Mouse (Mus musculus) midbrain, embryonic 16.5 days (tissue): ENCODE results near the gene Sgcd. TPM values are rescaled to one million over a fixed set of nuclear protein-coding genes. Genes with fewer than 3 reads are reported as not detected.

ENCODE experiments used
- ATAC-seq: fragments of 200-750 bp; cut with Nextera tagmentation; 2 replicates; pipeline ENCODE4 v1.8.0; 2017; ENCODE audit warnings: moderate TSS enrichment
- H3K27ac ChIP-seq: fragments of 300-500 bp; sonication (generic); 2 replicates; pipeline ENCODE4 v1.5.1; 2014; ENCODE audit warnings: mild to moderate bottlenecking, low read length, mixed read lengths
- H3K27me3 ChIP-seq: fragments of 300-500 bp; sonication (generic); 2 replicates; pipeline ENCODE4 v1.6.1; 2014; ENCODE audit warnings: low read depth, low read length, mixed read lengths; ENCODE audit not compliant: control insufficient read depth, insufficient read depth
- H3K36me3 ChIP-seq: fragments of 300-500 bp; sonication (generic); 2 replicates; pipeline ENCODE4 v1.6.1; 2014; ENCODE audit warnings: mild to moderate bottlenecking, low read length, moderate library complexity, mixed read lengths; ENCODE audit not compliant: control insufficient read depth, insufficient read depth
- H3K4me1 ChIP-seq: fragments of 300-500 bp; sonication (generic); 2 replicates; pipeline ENCODE4 v1.6.1; 2014; ENCODE audit warnings: mild to moderate bottlenecking, low read length, mixed read lengths; ENCODE audit not compliant: control insufficient read depth, insufficient read depth
- H3K4me2 ChIP-seq: fragments of 300-500 bp; sonication (generic); 2 replicates; pipeline ENCODE4 v1.6.1; 2014; ENCODE audit warnings: mild to moderate bottlenecking, low read length, mixed read lengths
- H3K4me3 ChIP-seq: fragments of 300-500 bp; sonication (generic); 2 replicates; pipeline ENCODE4 v1.5.1; 2014; ENCODE audit warnings: low read depth, mild to moderate bottlenecking, low read length, moderate library complexity, mixed read lengths
- H3K9ac ChIP-seq: fragments of 300-500 bp; sonication (generic); 2 replicates; pipeline ENCODE4 v1.6.1; 2014; ENCODE audit warnings: low read depth, low read length, mixed read lengths
- H3K9me3 ChIP-seq: fragments of 300-500 bp; sonication (generic); replicated peaks from 2 replicates; pipeline ENCODE4 v1.6.1; 2014; ENCODE audit warnings: mild to moderate bottlenecking, low read length, mixed read lengths; ENCODE audit not compliant: control insufficient read depth, poor library complexity, severe bottlenecking
- WGBS: fragments of 180-500 bp; shearing (Covaris S2); extraction: QIAGEN DNeasy Blood & Tissue Kit; methylation state at CpG from one replicate; pipeline ENCODE4 v1.1.7; 2014; 5-methylcytosine and 5-hydroxymethylcytosine counted together
- polyA plus RNA-seq: library from polyadenylated mRNA; unstranded; fragments of >200 nt; fragmentation: Nextera tagmentation; extraction: Ambion mirVana; gene quantifications from 2 replicates; pipeline ENCODE4 v1.2.1, GENCODE M21; 2015

The Sgcd gene
- polyA plus RNA-seq, 1 experiment from 2014 or later = 5.6 TPM

GRCm38 (mm10) chr11:47379630-47379958, 609.2 kb downstream of the Sgcd start:
- H3K36me3 ChIP-seq = no peaks in the 10 kb centered on the region
- peak overlapping the region; percentile 85 for H3K4me2 ChIP-seq
- no peak for ATAC-seq
- 34% methylated on average over 4 of the region's 4 CpGs for WGBS
- no peaks in the 10 kb centered on the region for H3K9me3 ChIP-seq
- peak overlapping the region; percentile 67; the same call in 1 of the 2 replicates for H3K9ac ChIP-seq
- peaks cover 9% of the 10 kb centered on the region; the same call in 1 of the 2 replicates for H3K4me1 ChIP-seq
- peak overlapping the region; percentile 41; the same call in 1 of the 2 replicates for H3K4me3 ChIP-seq
- H3K27me3 ChIP-seq = no peaks in the 10 kb centered on the region
- no peak overlapping the region; the same call in 1 of the 2 replicates for H3K27ac ChIP-seq

GRCm38 (mm10) chr11:47378843-47379629, 609.7 kb downstream of the Sgcd start:
- H3K4me3 ChIP-seq = peak overlapping the region; percentile 41
- H3K9ac ChIP-seq = peak overlapping the region; percentile 67
- H3K27me3 ChIP-seq = no peaks in the 10 kb centered on the region
- no peaks in the 10 kb centered on the region for H3K36me3 ChIP-seq
- peak overlapping the region; percentile 85 for H3K4me2 ChIP-seq
- H3K9me3 ChIP-seq = no peaks in the 10 kb centered on the region
- 7% methylated on average over 25 of the region's 25 CpGs for WGBS
- ATAC-seq = peak; percentile 92
- H3K4me1 ChIP-seq = peaks cover 9% of the 10 kb centered on the region; the same call in 1 of the 2 replicates
- peak overlapping the region; percentile 50 for H3K27ac ChIP-seq

- no peaks in the 10 kb centered on the region for H3K36me3 ChIP-seq
- no peak overlapping the region for H3K9ac ChIP-seq
- H3K9me3 ChIP-seq = no peaks in the 10 kb centered on the region
- H3K27ac ChIP-seq = no peak overlapping the region
- ATAC-seq = no peak
- H3K27me3 ChIP-seq = no peaks in the 10 kb centered on the region
- H3K4me2 ChIP-seq = no peak overlapping the region
- H3K4me3 ChIP-seq = no peak overlapping the region
- WGBS = 72% methylated on average over 6 of the region's 6 CpGs
- H3K4me1 ChIP-seq = peaks cover 9% of the 10 kb centered on the region; the same call in 1 of the 2 replicates
These were observed 611.3 kb downstream of the Sgcd start for GRCm38 (mm10) chr11:47377421-47377820.

GRCm38 (mm10) chr11:47376915-47377314, 611.9 kb downstream of the Sgcd start:
- H3K9me3 ChIP-seq = no peaks in the 10 kb centered on the region
- H3K36me3 ChIP-seq = no peaks in the 10 kb centered on the region
- no peak overlapping the region for H3K4me2 ChIP-seq
- no peak for ATAC-seq
- H3K4me3 ChIP-seq = no peak overlapping the region
- H3K27ac ChIP-seq = no peak overlapping the region
- H3K27me3 ChIP-seq = no peaks in the 10 kb centered on the region
- WGBS = 55% methylated on average over 1 of the region's 1 CpGs
- H3K9ac ChIP-seq = no peak overlapping the region
- H3K4me1 ChIP-seq = peaks cover 9% of the 10 kb centered on the region; the same call in 1 of the 2 replicates

- no peak overlapping the region for H3K27ac ChIP-seq
- no peaks in the 10 kb centered on the region for H3K36me3 ChIP-seq
- no peak for ATAC-seq
- no peak overlapping the region for H3K4me2 ChIP-seq
- no peaks in the 10 kb centered on the region for H3K4me1 ChIP-seq
- WGBS = 71% methylated on average over 2 of the region's 2 CpGs
- H3K4me3 ChIP-seq = no peak overlapping the region
- no peaks in the 10 kb centered on the region for H3K27me3 ChIP-seq
- no peak overlapping the region for H3K9ac ChIP-seq
- no peaks in the 10 kb centered on the region for H3K9me3 ChIP-seq
These were observed 617.2 kb downstream of the Sgcd start for GRCm38 (mm10) chr11:47371616-47372015.

- WGBS = 82% methylated on average over 2 of the region's 2 CpGs
- ATAC-seq = no peak
- Histone ChIP-seq H3K27me3 (no peaks in the 10 kb centered on the region), H3K4me3 (no peak overlapping the region), H3K9me3 (no peaks in the 10 kb centered on the region), H3K36me3 (no peaks in the 10 kb centered on the region), H3K27ac (no peak overlapping the region), H3K9ac (no peak overlapping the region), H3K4me1 (no peaks in the 10 kb centered on the region), H3K4me2 (no peak overlapping the region)
These were observed 637.2 kb downstream of the Sgcd start for GRCm38 (mm10) chr11:47351585-47351984.

GRCm38 (mm10) chr11:47343486-47343885, 645.3 kb downstream of the Sgcd start:
- Histone ChIP-seq H3K9me3 (no peaks in the 10 kb centered on the region), H3K4me2 (no peak overlapping the region), H3K27me3 (no peaks in the 10 kb centered on the region), H3K4me1 (no peaks in the 10 kb centered on the region; the same call in 1 of the 2 replicates), H3K27ac (no peak overlapping the region), H3K4me3 (no peak overlapping the region), H3K36me3 (no peaks in the 10 kb centered on the region), H3K9ac (no peak overlapping the region)
- no peak for ATAC-seq
- WGBS = 48% methylated on average over 2 of the region's 2 CpGs

- Histone ChIP-seq H3K9ac (no peak overlapping the region), H3K27ac (no peak overlapping the region), H3K4me1 (no peaks in the 10 kb centered on the region), H3K4me3 (no peak overlapping the region), H3K36me3 (no peaks in the 10 kb centered on the region), H3K9me3 (no peaks in the 10 kb centered on the region), H3K27me3 (no peaks in the 10 kb centered on the region), H3K4me2 (no peak overlapping the region)
- 92% methylated on average over 2 of the region's 2 CpGs for WGBS
- ATAC-seq = no peak
These were observed 655.1 kb downstream of the Sgcd start for GRCm38 (mm10) chr11:47333702-47334101.

- Histone ChIP-seq H3K27ac (no peak overlapping the region), H3K4me2 (no peak overlapping the region), H3K9ac (no peak overlapping the region), H3K4me3 (no peak overlapping the region), H3K4me1 (no peaks in the 10 kb centered on the region), H3K9me3 (no peaks in the 10 kb centered on the region), H3K27me3 (no peaks in the 10 kb centered on the region), H3K36me3 (no peaks in the 10 kb centered on the region)
- no peak for ATAC-seq
These were observed 683.2 kb downstream of the Sgcd start for GRCm38 (mm10) chr11:47305579-47305978.
